Mouse (Mus musculus) stomach, postnatal 0 days (tissue): ENCODE measurements at regions not wholly inside any gene's neighbourhood (a gene's known extent, or its start where the extent isn't known, plus 50 kb on each side); places are given as distances from the start of the nearest gene placed in this dataset.

ENCODE experiments used
- CTCF ChIP-seq: IDR thresholded peaks from 2 replicates; pipeline ENCODE4 v1.5.1; 2016; ENCODE audit warnings: antibody characterized with exemption, low read depth, mild to moderate bottlenecking, moderate library complexity
- EP300 ChIP-seq: optimal IDR thresholded peaks from 2 replicates; pipeline ENCODE3; 2016; ENCODE audit warnings: antibody characterized with exemption

GRCm38 (mm10) chr2:79540384-79540783 lies 83.8 kb upstream of the Cerkl start:
- no peak for TF ChIP-seq CTCF
- no peak for TF ChIP-seq EP300
